Mouse (Mus musculus) midbrain, embryonic 11.5 days (tissue): ENCODE measurements around the gene Psd. TPM values are rescaled to one million over a fixed set of nuclear protein-coding genes. Genes with fewer than 3 reads are reported as not detected.

Source experiments
- ATAC-seq: fragments of 200-750 bp; cut with Nextera tagmentation; 2 replicates; pipeline ENCODE4 v1.8.0; 2017; ENCODE audit warnings: moderate TSS enrichment, moderate library complexity; ENCODE audit not compliant: low FRiP score
- DNase-seq: peaks from one replicate; pipeline ENCODE4 v3.0.0; 2015; ENCODE audit warnings: low spot score; ENCODE audit errors: missing footprints
- H3K27ac ChIP-seq: fragments of 300-500 bp; sonication (generic); 2 replicates; pipeline ENCODE4 v1.5.1; 2014; ENCODE audit warnings: low read depth, low read length
- H3K27me3 ChIP-seq: fragments of 300-500 bp; sonication (generic); 2 replicates; pipeline ENCODE4 v1.6.1; 2014; ENCODE audit warnings: mild to moderate bottlenecking, low read length, moderate library complexity, mixed read lengths; ENCODE audit not compliant: control insufficient read depth, insufficient read depth
- H3K36me3 ChIP-seq: fragments of 300-500 bp; sonication (generic); 2 replicates; pipeline ENCODE4 v1.6.1; 2014; ENCODE audit warnings: mild to moderate bottlenecking, low read length, moderate library complexity, mixed read lengths; ENCODE audit not compliant: control insufficient read depth, insufficient read depth
- H3K4me1 ChIP-seq: fragments of 300-500 bp; sonication (generic); 2 replicates; pipeline ENCODE4 v1.6.1; 2014; ENCODE audit warnings: low read length; ENCODE audit not compliant: control insufficient read depth, insufficient read depth
- H3K4me2 ChIP-seq: fragments of 300-500 bp; sonication (generic); 2 replicates; pipeline ENCODE4 v1.6.1; 2014; ENCODE audit warnings: mild to moderate bottlenecking, moderate library complexity
- H3K4me3 ChIP-seq: fragments of 300-500 bp; sonication (generic); 2 replicates; pipeline ENCODE4 v1.5.1; 2014; ENCODE audit warnings: low read depth, low read length
- H3K9ac ChIP-seq: fragments of 300-500 bp; sonication (generic); 2 replicates; pipeline ENCODE4 v1.6.1; 2014; ENCODE audit warnings: low read length
- H3K9me3 ChIP-seq: fragments of 300-500 bp; sonication (generic); 2 replicates; pipeline ENCODE4 v1.6.1; 2016; ENCODE audit warnings: low read length; ENCODE audit not compliant: control insufficient read depth
- WGBS: fragments of 180-500 bp; shearing (Covaris S2); extraction: QIAGEN DNeasy Blood & Tissue Kit; methylation state at CpG from one replicate; pipeline ENCODE4 v1.1.7; 2014; 5-methylcytosine and 5-hydroxymethylcytosine counted together
- polyA plus RNA-seq: library from polyadenylated mRNA; unstranded; fragments of >200 nt; fragmentation: Nextera tagmentation; extraction: Ambion mirVana; gene quantifications from 2 replicates; pipeline ENCODE4 v1.2.1, GENCODE M21; 2014

Gene Psd
- polyA plus RNA-seq, 1 experiment from 2014 or later = 10.7 TPM

DNA sequence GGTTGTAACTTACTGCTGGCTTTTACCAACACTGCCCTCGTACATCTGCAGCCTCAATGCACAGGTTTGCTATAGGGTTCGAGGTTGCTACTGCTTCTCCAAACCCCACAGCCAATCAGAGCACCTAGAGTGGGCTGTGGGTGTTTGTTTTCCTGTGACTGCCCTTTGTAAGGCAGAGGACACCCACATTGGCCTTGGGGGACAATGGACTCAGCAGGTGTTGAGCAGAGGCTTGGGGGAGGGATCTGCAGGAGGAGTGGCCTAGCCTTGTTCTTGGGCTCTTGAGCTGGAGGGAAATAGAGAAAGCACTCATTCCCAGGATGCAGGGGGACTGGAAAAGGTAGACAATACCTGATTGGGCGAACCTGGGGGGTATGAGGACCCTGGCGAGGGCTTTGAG is 31.4 kb upstream of the Psd start:
- DNase-seq (no peak), ATAC-seq (no peak)
- peaks cover 3% of the 10 kb centered on the region; the same call in 1 of the 2 replicates for H3K4me1 ChIP-seq
- peaks cover 15% of the 10 kb centered on the region for H3K27me3 ChIP-seq
- WGBS = 53% methylated on average over 4 of the region's 4 CpGs
- no peak overlapping the region for H3K9ac ChIP-seq
- no peaks in the 10 kb centered on the region for H3K9me3 ChIP-seq
- H3K4me2 ChIP-seq = no peak overlapping the region
- no peaks in the 10 kb centered on the region for H3K36me3 ChIP-seq
- H3K27ac ChIP-seq = no peak overlapping the region
- H3K4me3 ChIP-seq = no peak overlapping the region

DNA sequence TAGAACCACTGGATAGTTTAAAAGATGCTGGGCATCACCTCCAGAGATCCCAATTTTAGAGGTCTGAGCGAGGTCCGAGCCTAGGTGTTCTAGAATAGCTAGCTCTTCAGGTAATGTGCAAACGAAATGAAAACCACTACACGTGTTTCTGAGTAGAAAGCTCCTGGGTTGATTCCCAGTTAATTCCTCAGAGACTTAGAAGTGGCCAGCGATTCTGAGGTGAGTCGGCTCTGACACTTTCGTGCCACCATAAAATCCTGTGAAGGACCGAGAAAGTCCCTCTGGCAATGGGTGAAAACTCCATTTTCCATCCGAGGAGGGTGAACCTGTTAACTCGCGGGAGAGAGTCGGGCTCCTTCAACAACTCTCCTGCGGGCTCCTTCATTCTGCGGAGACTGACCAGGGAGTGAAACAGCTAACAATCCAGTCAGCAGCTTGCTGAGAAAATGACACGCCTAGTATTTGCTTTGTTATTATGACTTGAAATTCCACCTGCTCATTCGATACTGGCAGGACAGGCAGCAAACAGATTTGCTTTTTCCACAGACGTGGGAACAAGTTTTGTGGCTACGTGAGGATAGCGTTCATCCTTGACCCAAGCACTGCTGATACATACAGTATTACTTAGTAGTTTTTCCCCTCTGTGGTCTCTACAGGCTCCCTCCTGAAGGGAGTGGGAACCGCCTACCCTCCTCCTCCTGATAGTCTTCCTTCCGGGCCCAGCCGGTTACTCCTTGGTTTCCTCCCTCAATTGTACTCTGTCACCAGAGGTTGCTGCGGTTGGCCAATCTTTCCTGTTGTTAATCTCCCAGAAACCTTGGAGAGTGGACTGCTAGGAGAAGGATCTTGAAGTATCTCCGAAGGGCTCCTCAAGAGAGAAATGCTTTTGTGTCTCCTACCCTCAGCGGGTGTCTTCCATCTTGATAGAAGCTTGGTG is 30.7 kb upstream of the Psd start:
- Histone ChIP-seq H3K27ac (no peak overlapping the region), H3K4me2 (peak overlapping the region; percentile 91), H3K9me3 (no peaks in the 10 kb centered on the region), H3K36me3 (no peaks in the 10 kb centered on the region), H3K4me3 (peak overlapping the region; percentile 45), H3K27me3 (peaks cover 15% of the 10 kb centered on the region), H3K9ac (peak overlapping the region; percentile 71), H3K4me1 (peaks cover 3% of the 10 kb centered on the region; the same call in 1 of the 2 replicates)
- DNase-seq (no peak), ATAC-seq (0 out of 2 replicates have a peak, but pooled peaks have one; percentile 5)
- 18% methylated on average over 25 of the region's 25 CpGs for WGBS

DNA sequence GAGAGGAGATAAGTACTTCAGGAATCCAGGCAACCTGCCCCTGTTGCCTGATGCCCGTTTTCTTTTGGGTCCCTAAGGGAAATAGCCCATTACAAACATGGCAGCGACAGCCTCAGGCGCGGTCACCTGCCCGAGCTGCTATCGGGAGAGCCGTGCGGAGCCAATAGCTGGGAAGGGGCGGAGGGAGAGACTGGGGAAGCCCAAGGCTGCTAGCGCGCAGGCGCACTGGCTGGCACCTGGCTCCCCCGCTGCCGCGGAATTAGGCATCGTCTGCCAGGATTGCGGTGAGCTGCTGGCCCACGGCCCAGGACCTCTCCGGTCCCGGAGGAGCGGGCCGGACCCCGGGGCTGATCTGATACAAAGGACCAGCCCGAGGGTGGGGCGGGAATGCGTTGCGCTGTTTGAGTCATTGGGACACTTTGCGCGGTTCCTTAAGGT is 29.8 kb upstream of the Psd start:
- Histone ChIP-seq H3K4me3 (peak overlapping the region; percentile 45), H3K27me3 (peaks cover 15% of the 10 kb centered on the region), H3K4me1 (peaks cover 3% of the 10 kb centered on the region; the same call in 1 of the 2 replicates), H3K36me3 (no peaks in the 10 kb centered on the region), H3K27ac (no peak overlapping the region), H3K4me2 (peak overlapping the region; percentile 91), H3K9me3 (no peaks in the 10 kb centered on the region), H3K9ac (peak overlapping the region; percentile 71)
- ATAC-seq = peak; percentile 89
- under 1% methylated on average over 29 of the region's 29 CpGs for WGBS
- peak; percentile 96 for DNase-seq

DNA sequence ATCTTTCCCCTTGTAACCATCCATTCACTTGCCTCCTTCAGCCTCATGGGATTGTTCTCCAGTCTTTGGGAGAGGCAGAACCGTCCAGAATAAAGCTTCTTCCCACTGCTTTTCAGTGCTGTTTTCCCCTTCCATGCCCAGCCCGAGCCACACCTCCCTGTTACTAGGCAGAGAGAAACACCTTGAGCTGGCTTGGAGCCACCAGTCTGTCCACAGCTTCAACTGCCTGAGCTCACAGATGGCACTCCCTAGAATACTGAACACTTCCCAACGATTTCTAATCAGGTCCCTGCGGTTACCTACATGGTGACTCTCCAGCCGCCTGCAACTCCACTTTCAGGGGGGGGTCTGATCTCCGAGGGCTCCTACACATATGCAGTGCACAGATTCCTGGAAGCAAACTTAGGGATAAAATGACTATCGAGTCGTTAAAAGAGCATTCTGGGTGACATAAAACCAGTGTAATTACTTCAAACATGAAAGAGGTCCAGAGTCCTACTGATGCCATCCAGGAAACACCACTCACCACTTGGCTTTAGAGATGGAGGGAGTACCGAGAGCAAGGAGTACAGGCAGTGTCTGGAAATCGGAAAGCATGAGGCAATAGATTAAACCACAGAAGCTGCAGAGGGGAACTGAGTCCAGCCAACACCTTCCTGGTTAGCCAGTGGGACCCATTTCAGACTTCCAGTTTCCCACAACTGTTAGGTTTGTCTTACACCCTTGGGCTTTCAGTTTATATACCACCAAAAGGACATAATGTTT is 23.4 kb upstream of the Psd start, which contains the start of gene 2310034G01Rik:
Gene 2310034G01Rik (minus strand): TSS at position 135 of the 765 bp plus-strand sequence.
- 63% methylated on average over 10 of the region's 10 CpGs for WGBS
- peaks cover 10% of the 10 kb centered on the region for H3K4me1 ChIP-seq
- H3K27me3 ChIP-seq = peaks cover 23% of the 10 kb centered on the region
- DNase-seq (no peak), ATAC-seq (no peak)
- no peak within 1 kb of the TSS for H3K27ac ChIP-seq
- peak within 1 kb of the TSS; percentile 76 for H3K9ac ChIP-seq
- H3K4me2 ChIP-seq = peak within 1 kb of the TSS; percentile 94
- H3K36me3 ChIP-seq = no peaks in the 10 kb centered on the region
- H3K9me3 ChIP-seq = no peaks in the 10 kb centered on the region
- peak within 1 kb of the TSS; percentile 56 for H3K4me3 ChIP-seq

DNA sequence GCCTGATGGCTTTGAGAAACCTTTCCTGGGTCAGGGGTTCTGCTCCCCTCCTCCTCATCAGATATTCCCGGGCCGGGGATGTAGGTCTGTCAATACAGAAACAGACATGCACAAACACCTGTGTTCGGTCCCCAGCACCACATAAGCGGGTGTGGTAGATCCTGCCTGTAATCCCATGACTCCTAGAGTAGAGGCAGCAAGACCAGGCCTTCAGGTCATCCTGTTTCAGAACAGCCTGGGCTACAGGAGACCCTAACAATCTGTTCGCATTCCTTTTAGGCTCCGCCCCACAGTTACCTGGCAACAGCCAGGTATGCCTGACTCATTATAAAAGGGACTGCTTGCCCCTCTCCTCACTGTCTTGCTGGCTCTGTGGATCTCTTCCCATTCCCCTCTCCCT is 22.6 kb upstream of the Psd start:
- ATAC-seq = no peak
- Histone ChIP-seq H3K36me3 (no peaks in the 10 kb centered on the region), H3K4me1 (peaks cover 10% of the 10 kb centered on the region), H3K9me3 (no peaks in the 10 kb centered on the region), H3K4me2 (peak overlapping the region; percentile 94), H3K4me3 (peak overlapping the region; percentile 56), H3K9ac (peak overlapping the region; percentile 76; the same call in 1 of the 2 replicates), H3K27ac (no peak overlapping the region), H3K27me3 (peaks cover 23% of the 10 kb centered on the region)
- no peak for DNase-seq
- 29% methylated on average over 6 of the region's 6 CpGs for WGBS

DNA sequence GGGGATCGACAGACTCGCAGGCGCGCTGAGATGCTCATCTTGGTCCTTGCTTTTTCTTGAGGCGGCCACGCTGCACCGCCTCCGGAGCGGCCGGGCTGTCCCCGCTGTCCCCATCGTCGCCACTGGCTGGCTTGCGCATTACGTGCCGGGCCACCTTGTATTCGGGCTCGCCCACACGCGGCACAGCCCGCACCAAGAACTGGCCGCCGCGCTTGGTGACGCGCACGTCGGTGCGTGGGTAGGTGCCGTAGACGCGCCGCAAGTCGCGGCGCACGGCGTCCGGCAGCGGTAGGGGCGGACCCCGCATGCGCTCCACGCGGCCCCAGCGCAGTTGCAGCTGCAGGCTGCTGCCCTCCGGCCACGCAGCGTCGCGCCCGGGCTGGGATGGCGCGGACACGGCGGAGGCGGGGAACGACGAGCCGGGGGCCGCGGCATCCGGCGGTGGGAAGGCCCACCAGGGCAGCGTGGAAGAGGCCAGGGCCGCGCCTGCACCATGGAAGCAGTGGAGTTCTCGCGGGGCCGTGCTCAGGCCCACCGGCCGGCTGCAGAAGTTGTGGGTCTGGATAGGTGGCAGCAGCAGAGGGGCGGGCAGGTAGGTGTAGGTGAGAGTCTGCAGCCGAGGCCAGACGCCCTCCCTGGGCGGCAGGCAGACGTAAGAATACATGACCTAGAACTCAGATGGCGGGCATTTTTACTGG is 22.0 kb upstream of the Psd start:
- 1% methylated on average over 77 of the region's 78 CpGs for WGBS

DNA sequence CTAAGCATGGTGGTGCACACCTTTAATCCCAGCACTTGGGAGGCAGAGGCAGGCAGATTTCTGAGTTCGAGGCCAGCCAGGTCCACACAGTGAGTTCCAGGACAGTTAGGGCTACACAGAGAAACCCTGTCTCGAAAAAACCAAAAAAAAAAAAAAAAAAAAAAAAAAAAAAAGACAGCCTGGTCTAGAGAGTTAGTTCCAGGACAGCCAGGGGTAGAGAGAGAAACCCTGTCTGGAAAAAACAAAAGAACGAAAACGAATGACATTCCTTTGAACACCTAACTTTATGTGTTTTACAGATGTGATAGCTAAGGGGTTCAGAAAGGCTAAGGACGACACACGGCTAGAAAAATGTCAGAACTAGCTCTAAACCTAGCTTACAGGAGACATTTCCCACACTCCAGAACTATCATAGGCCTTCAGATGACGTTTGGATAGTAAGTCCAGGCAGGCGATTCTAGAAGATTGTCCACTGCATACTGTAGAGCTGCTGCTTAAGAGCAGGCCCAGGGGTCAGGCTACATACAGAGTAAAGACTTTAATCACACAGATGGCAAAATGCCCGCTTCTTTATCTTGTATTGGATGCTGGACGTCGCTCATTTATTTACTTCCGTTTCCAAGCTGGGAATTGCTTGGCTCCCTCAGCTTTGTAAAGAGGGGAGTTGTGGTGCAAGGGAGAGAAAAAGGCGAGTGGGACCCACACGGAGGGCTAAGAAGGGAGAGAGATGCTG is 21.1 kb upstream of the Psd start:
- no peaks in the 10 kb centered on the region for H3K36me3 ChIP-seq
- H3K4me1 ChIP-seq = peaks cover 10% of the 10 kb centered on the region
- peak overlapping the region; percentile 76 for H3K9ac ChIP-seq
- DNase-seq (no peak), ATAC-seq (peak; percentile 40; the same call in 1 of the 2 replicates)
- 36% methylated on average over 14 of the region's 14 CpGs for WGBS
- H3K9me3 ChIP-seq = no peaks in the 10 kb centered on the region
- H3K4me3 ChIP-seq = peak overlapping the region; percentile 56
- 0 out of 2 replicates have a peak overlapping the region, but pooled peaks have one; percentile 35 for H3K27ac ChIP-seq
- peaks cover 23% of the 10 kb centered on the region for H3K27me3 ChIP-seq
- peak overlapping the region; percentile 94 for H3K4me2 ChIP-seq

More for the DNA sequence above, 22.0 kb upstream of the Psd start:
- peak overlapping the region; percentile 35; the same call in 1 of the 2 replicates for H3K27ac ChIP-seq
- H3K4me1 ChIP-seq = peaks cover 10% of the 10 kb centered on the region
- peak overlapping the region; percentile 56 for H3K4me3 ChIP-seq
- peak; percentile 89 for ATAC-seq
- H3K27me3 ChIP-seq = peaks cover 23% of the 10 kb centered on the region
- H3K36me3 ChIP-seq = no peaks in the 10 kb centered on the region
- DNase-seq = peak; percentile 96
- H3K9me3 ChIP-seq = no peaks in the 10 kb centered on the region
- H3K4me2 ChIP-seq = peak overlapping the region; percentile 94
- peak overlapping the region; percentile 76 for H3K9ac ChIP-seq

DNA sequence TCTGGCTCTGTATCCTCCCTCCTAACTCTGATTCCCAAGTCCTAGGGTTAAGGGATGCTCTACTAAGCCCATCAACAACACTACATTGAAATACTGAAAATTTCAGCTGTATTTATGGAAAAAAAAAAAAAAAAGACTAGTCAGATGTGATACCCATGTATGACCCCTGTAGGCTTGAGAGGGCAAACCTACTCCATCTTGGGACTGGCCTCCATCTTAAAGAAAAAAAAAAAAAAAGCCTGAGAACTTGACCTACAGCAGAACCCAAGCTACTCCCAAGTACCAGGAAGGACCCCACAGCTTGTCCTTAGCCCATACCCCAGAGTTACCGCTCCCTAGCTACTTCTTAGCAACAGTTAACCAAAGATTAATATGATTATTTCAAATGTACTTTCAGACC is 20.2 kb upstream of the Psd start:
- Histone ChIP-seq H3K4me1 (peaks cover 10% of the 10 kb centered on the region), H3K9ac (no peak overlapping the region), H3K4me2 (no peak overlapping the region), H3K9me3 (no peaks in the 10 kb centered on the region), H3K36me3 (no peaks in the 10 kb centered on the region), H3K4me3 (no peak overlapping the region), H3K27me3 (peaks cover 23% of the 10 kb centered on the region), H3K27ac (no peak overlapping the region)
- WGBS = 94% methylated on average over 1 of the region's 1 CpGs
- no peak for DNase-seq
- ATAC-seq = no peak
